Mouse (Mus musculus) kidney, embryonic 14.5 days (tissue): ENCODE results near the gene Smdt1. TPM values are rescaled to one million over a fixed set of nuclear protein-coding genes. Genes with fewer than 3 reads are reported as not detected.

ENCODE experiments used
- ATAC-seq: fragments of 200-750 bp; cut with Nextera tagmentation; 2 replicates; pipeline ENCODE4 v1.8.0; 2017; ENCODE audit warnings: moderate number of reproducible peaks, mild to moderate bottlenecking, moderate TSS enrichment, moderate library complexity; ENCODE audit not compliant: low FRiP score, low TSS enrichment
- H3K27ac ChIP-seq: fragments of 300-500 bp; sonication (generic); 2 replicates; pipeline ENCODE4 v1.5.1; 2014; ENCODE audit warnings: low read depth, mild to moderate bottlenecking, low read length, moderate library complexity, mixed read lengths
- H3K27me3 ChIP-seq: fragments of 300-500 bp; sonication (generic); 2 replicates; pipeline ENCODE4 v1.6.1; 2014; ENCODE audit warnings: mild to moderate bottlenecking, low read length; ENCODE audit not compliant: control insufficient read depth, insufficient read depth
- H3K36me3 ChIP-seq: fragments of 300-500 bp; sonication (generic); 2 replicates; pipeline ENCODE4 v1.6.1; 2014; ENCODE audit warnings: low read length, mixed read lengths; ENCODE audit not compliant: control insufficient read depth, insufficient read depth
- H3K4me1 ChIP-seq: fragments of 300-500 bp; sonication (generic); 2 replicates; pipeline ENCODE4 v1.6.1; 2014; ENCODE audit warnings: low read length, mixed read lengths; ENCODE audit not compliant: control insufficient read depth, insufficient read depth
- H3K4me2 ChIP-seq: fragments of 300-500 bp; sonication (generic); replicated peaks from 2 replicates; pipeline ENCODE4 v1.6.1; 2014; ENCODE audit warnings: low read depth, mild to moderate bottlenecking, low read length
- H3K4me3 ChIP-seq: fragments of 300-500 bp; sonication (generic); 2 replicates; pipeline ENCODE4 v1.5.1; 2014; ENCODE audit warnings: mild to moderate bottlenecking, low read length
- H3K9ac ChIP-seq: fragments of 300-500 bp; sonication (generic); 2 replicates; pipeline ENCODE4 v1.6.1; 2014; ENCODE audit warnings: low read depth, mild to moderate bottlenecking, low read length, moderate library complexity
- H3K9me3 ChIP-seq: fragments of 300-500 bp; sonication (generic); 2 replicates; pipeline ENCODE4 v1.6.1; 2016; ENCODE audit warnings: low read length; ENCODE audit not compliant: control insufficient read depth
- WGBS: fragments of 180-500 bp; shearing (Covaris S2); extraction: QIAGEN DNeasy Blood & Tissue Kit; methylation state at CpG from one replicate; pipeline ENCODE4 v1.1.7; 2014; 5-methylcytosine and 5-hydroxymethylcytosine counted together
- polyA plus RNA-seq: library from polyadenylated mRNA; unstranded; fragments of >200 nt; fragmentation: Nextera tagmentation; extraction: Ambion mirVana; gene quantifications from 2 replicates; pipeline ENCODE4 v1.2.1, GENCODE M21; 2014

The Smdt1 gene
- polyA plus RNA-seq, 1 experiment from 2014 or later = 276 TPM

DNA sequence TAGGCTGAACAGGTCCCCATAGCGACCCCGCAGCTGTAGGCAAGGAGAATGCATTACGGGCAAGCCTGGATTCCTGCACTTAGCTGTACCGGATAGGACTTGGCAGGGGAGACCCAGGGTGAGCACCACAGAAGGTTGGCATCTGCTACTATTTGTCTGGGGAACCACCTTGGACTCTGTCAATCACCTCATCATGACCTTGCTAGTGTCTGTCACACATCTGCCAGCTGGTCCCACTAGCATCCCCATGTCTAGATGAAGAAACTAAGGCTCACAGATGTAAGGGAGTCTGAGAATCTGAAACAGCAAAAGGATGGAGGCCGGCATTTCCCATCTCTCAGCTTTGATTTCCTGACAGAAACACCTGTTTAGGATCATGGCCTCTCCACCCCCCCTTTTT, 35.7 kb downstream of the Smdt1 start:
- WGBS = 83% methylated on average over 5 of the region's 5 CpGs
- H3K4me1 ChIP-seq = peaks cover 3% of the 10 kb centered on the region; the same call in 1 of the 2 replicates
- no peaks in the 10 kb centered on the region for H3K36me3 ChIP-seq
- H3K9me3 ChIP-seq = no peaks in the 10 kb centered on the region
- H3K9ac ChIP-seq = no peak overlapping the region
- H3K27me3 ChIP-seq = no peaks in the 10 kb centered on the region
- no peak overlapping the region for H3K27ac ChIP-seq
- no peak overlapping the region for H3K4me2 ChIP-seq
- ATAC-seq = no peak
- H3K4me3 ChIP-seq = no peak overlapping the region

GRCm38 (mm10) chr15:82375855-82376254, 37.1 kb downstream of the Smdt1 start:
- H3K9ac ChIP-seq = no peak overlapping the region
- no peaks in the 10 kb centered on the region for H3K9me3 ChIP-seq
- ATAC-seq = no peak
- H3K27me3 ChIP-seq = no peaks in the 10 kb centered on the region
- H3K4me3 ChIP-seq = no peak overlapping the region
- no peak overlapping the region for H3K27ac ChIP-seq
- H3K36me3 ChIP-seq = no peaks in the 10 kb centered on the region
- 90% methylated on average over 9 of the region's 9 CpGs for WGBS
- no peak overlapping the region for H3K4me2 ChIP-seq
- H3K4me1 ChIP-seq = peaks cover 10% of the 10 kb centered on the region; the same call in 1 of the 2 replicates

DNA sequence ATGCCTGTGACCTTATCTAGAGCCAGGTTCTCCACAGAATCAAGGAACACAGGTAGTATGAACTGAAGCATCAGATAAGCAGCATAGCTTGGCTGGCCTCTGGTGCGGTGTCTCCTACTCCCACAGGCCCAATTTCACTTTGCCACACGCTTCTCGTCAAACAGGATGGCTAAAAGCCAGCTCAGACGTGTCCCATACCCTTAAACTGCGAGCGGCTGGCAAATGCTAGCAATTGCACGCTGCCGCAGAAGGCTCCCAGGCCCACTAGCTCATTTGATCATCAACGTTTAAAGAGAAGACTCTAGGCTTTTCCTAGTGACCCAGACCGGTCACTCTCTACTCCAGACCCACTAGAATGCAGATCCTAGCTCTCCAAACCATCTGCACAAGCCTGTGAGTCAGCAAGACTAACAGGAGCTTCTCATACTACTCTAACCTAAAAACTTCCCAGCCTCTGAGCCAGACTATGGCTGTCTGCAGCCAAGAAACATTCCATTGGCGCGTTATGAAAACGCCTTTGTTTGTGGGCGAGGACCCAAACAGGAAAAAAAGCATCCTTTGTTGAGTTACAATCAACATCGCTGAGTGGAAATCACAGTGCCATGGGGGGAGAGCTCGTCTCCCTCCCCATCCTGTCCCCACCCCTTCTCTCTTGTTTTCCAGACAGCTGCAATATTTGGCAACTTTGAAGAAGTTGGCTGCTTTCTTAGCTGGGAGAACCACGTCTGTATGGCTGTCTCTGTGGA, 37.8 kb downstream of the Smdt1 start:
- Histone ChIP-seq H3K4me1 (peaks cover 12% of the 10 kb centered on the region; the same call in 1 of the 2 replicates), H3K27ac (no peak overlapping the region), H3K27me3 (no peaks in the 10 kb centered on the region), H3K9ac (no peak overlapping the region), H3K36me3 (no peaks in the 10 kb centered on the region), H3K4me2 (no peak overlapping the region), H3K4me3 (no peak overlapping the region), H3K9me3 (no peaks in the 10 kb centered on the region)
- WGBS = 78% methylated on average over 17 of the region's 17 CpGs
- ATAC-seq = no peak

GRCm38 (mm10) chr15:82377701-82378100, 38.9 kb downstream of the Smdt1 start:
- Histone ChIP-seq H3K36me3 (no peaks in the 10 kb centered on the region), H3K4me3 (no peak overlapping the region), H3K4me2 (no peak overlapping the region), H3K27ac (no peak overlapping the region), H3K4me1 (peaks cover 12% of the 10 kb centered on the region; the same call in 1 of the 2 replicates), H3K9ac (no peak overlapping the region), H3K27me3 (no peaks in the 10 kb centered on the region), H3K9me3 (no peaks in the 10 kb centered on the region; the same call in 1 of the 2 replicates)
- 84% methylated on average over 5 of the region's 5 CpGs for WGBS
- no peak for ATAC-seq

GRCm38 (mm10) chr15:82378261-82379180, 39.8 kb downstream of the Smdt1 start:
- Histone ChIP-seq H3K9ac (no peak overlapping the region), H3K9me3 (no peaks in the 10 kb centered on the region; the same call in 1 of the 2 replicates), H3K27ac (peak overlapping the region; percentile 63; the same call in 1 of the 2 replicates), H3K4me2 (peak overlapping the region; percentile 45; the same call in 1 of the 2 replicates), H3K36me3 (no peaks in the 10 kb centered on the region), H3K27me3 (no peaks in the 10 kb centered on the region), H3K4me1 (peaks cover 12% of the 10 kb centered on the region; the same call in 1 of the 2 replicates), H3K4me3 (peak overlapping the region; percentile 1; the same call in 1 of the 2 replicates)
- ATAC-seq = no peak
- 40% methylated on average over 15 of the region's 15 CpGs for WGBS

DNA sequence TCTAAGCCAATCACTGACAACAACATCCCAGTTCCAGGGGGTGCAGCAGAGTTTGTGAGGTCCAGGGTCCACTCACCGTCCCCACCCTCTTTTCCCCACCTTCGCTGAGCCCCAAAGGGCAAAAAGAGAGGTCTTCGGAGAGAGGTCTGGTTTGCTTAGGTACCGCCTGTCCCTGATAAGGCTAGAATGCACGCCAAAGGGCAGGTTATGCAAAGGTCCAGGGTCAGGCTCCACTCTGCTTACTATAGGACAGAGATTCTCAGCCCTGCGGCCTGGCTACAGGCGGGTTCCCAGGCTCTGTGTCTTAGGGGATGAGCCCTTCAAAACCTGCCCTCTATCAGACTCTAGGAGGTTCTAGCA, 40.7 kb downstream of the Smdt1 start:
- peak overlapping the region; percentile 45 for H3K4me2 ChIP-seq
- H3K4me1 ChIP-seq = peaks cover 12% of the 10 kb centered on the region; the same call in 1 of the 2 replicates
- no peak; the same call in 1 of the 2 replicates for ATAC-seq
- H3K36me3 ChIP-seq = no peaks in the 10 kb centered on the region
- no peaks in the 10 kb centered on the region; the same call in 1 of the 2 replicates for H3K9me3 ChIP-seq
- H3K27me3 ChIP-seq = no peaks in the 10 kb centered on the region
- peak overlapping the region; percentile 63; the same call in 1 of the 2 replicates for H3K27ac ChIP-seq
- peak overlapping the region; percentile 33 for H3K4me3 ChIP-seq
- 27% methylated on average over 7 of the region's 7 CpGs for WGBS
- peak overlapping the region; percentile 36; the same call in 1 of the 2 replicates for H3K9ac ChIP-seq

- Histone ChIP-seq H3K9me3 (no peaks in the 10 kb centered on the region; the same call in 1 of the 2 replicates), H3K27me3 (no peaks in the 10 kb centered on the region), H3K4me2 (peak within 1 kb of the TSS; percentile 45), H3K9ac (peak within 1 kb of the TSS; percentile 36; the same call in 1 of the 2 replicates), H3K4me1 (peaks cover 12% of the 10 kb centered on the region; the same call in 1 of the 2 replicates), H3K4me3 (peak within 1 kb of the TSS; percentile 33), H3K36me3 (no peaks in the 10 kb centered on the region), H3K27ac (peak within 1 kb of the TSS; percentile 65; the same call in 1 of the 2 replicates)
- WGBS = 2% methylated on average over 20 of the region's 24 CpGs
- ATAC-seq = peak; percentile 88
Observed at GRCm38 (mm10) chr15:82379871-82380713, 41.3 kb downstream of the Smdt1 start, which contains the start of gene Cyp2d22. Gene Cyp2d22, minus strand, starts transcription at chr15:82380260.

DNA sequence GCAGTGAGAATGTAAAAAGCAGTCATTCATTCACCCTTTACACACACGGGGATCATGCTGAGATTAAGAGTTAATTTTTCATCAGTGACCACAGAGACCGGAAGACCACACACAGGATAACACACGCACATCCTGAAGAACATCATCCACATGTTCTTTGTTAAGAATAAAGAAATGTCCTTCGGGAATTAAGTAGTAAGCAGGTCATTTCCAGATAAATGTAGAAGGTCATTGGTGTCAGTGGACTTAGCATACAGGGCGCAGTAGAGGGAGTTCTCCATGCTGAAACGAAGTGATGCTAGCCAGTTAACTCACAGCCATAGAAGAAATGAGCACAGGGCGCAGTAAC, 41.9 kb downstream of the Smdt1 start:
- H3K9ac ChIP-seq = no peak overlapping the region
- no peak for ATAC-seq
- WGBS = 32% methylated on average over 7 of the region's 7 CpGs

More for the DNA sequence above, 41.9 kb downstream of the Smdt1 start:
- H3K27ac ChIP-seq = peak overlapping the region; percentile 65; the same call in 1 of the 2 replicates
- H3K9me3 ChIP-seq = no peaks in the 10 kb centered on the region; the same call in 1 of the 2 replicates
- peak overlapping the region; percentile 45 for H3K4me2 ChIP-seq
- peaks cover 12% of the 10 kb centered on the region; the same call in 1 of the 2 replicates for H3K4me1 ChIP-seq
- no peaks in the 10 kb centered on the region for H3K27me3 ChIP-seq
- peak overlapping the region; percentile 33 for H3K4me3 ChIP-seq
- H3K36me3 ChIP-seq = no peaks in the 10 kb centered on the region
